Mouse (Mus musculus) midbrain, embryonic 16.5 days (tissue): ENCODE measurements around the gene Eif4e3. TPM values are rescaled to one million over a fixed set of nuclear protein-coding genes. Genes with fewer than 3 reads are reported as not detected.

Experiments used
- ATAC-seq: fragments of 200-750 bp; cut with Nextera tagmentation; 2 replicates; pipeline ENCODE4 v1.8.0; 2017; ENCODE audit warnings: moderate TSS enrichment
- H3K27ac ChIP-seq: fragments of 300-500 bp; sonication (generic); 2 replicates; pipeline ENCODE4 v1.5.1; 2014; ENCODE audit warnings: mild to moderate bottlenecking, low read length, mixed read lengths
- H3K27me3 ChIP-seq: fragments of 300-500 bp; sonication (generic); 2 replicates; pipeline ENCODE4 v1.6.1; 2014; ENCODE audit warnings: low read depth, low read length, mixed read lengths; ENCODE audit not compliant: control insufficient read depth, insufficient read depth
- H3K36me3 ChIP-seq: fragments of 300-500 bp; sonication (generic); 2 replicates; pipeline ENCODE4 v1.6.1; 2014; ENCODE audit warnings: mild to moderate bottlenecking, low read length, moderate library complexity, mixed read lengths; ENCODE audit not compliant: control insufficient read depth, insufficient read depth
- H3K4me1 ChIP-seq: fragments of 300-500 bp; sonication (generic); 2 replicates; pipeline ENCODE4 v1.6.1; 2014; ENCODE audit warnings: mild to moderate bottlenecking, low read length, mixed read lengths; ENCODE audit not compliant: control insufficient read depth, insufficient read depth
- H3K4me2 ChIP-seq: fragments of 300-500 bp; sonication (generic); 2 replicates; pipeline ENCODE4 v1.6.1; 2014; ENCODE audit warnings: mild to moderate bottlenecking, low read length, mixed read lengths
- H3K4me3 ChIP-seq: fragments of 300-500 bp; sonication (generic); 2 replicates; pipeline ENCODE4 v1.5.1; 2014; ENCODE audit warnings: low read depth, mild to moderate bottlenecking, low read length, moderate library complexity, mixed read lengths
- H3K9ac ChIP-seq: fragments of 300-500 bp; sonication (generic); 2 replicates; pipeline ENCODE4 v1.6.1; 2014; ENCODE audit warnings: low read depth, low read length, mixed read lengths
- H3K9me3 ChIP-seq: fragments of 300-500 bp; sonication (generic); replicated peaks from 2 replicates; pipeline ENCODE4 v1.6.1; 2014; ENCODE audit warnings: mild to moderate bottlenecking, low read length, mixed read lengths; ENCODE audit not compliant: control insufficient read depth, poor library complexity, severe bottlenecking
- WGBS: fragments of 180-500 bp; shearing (Covaris S2); extraction: QIAGEN DNeasy Blood & Tissue Kit; methylation state at CpG from one replicate; pipeline ENCODE4 v1.1.7; 2014; 5-methylcytosine and 5-hydroxymethylcytosine counted together
- polyA plus RNA-seq: library from polyadenylated mRNA; unstranded; fragments of >200 nt; fragmentation: Nextera tagmentation; extraction: Ambion mirVana; gene quantifications from 2 replicates; pipeline ENCODE4 v1.2.1, GENCODE M21; 2015

Gene Eif4e3
- polyA plus RNA-seq, 1 experiment from 2014 or later: 7.4 TPM

- 92% methylated on average over 32 of the region's 32 CpGs for WGBS
- no peaks in the 10 kb centered on the region; the same call in 1 of the 2 replicates for H3K36me3 ChIP-seq
- H3K27ac ChIP-seq: no peak overlapping the region
- no peak overlapping the region for H3K4me2 ChIP-seq
- peaks cover 2% of the 10 kb centered on the region; the same call in 1 of the 2 replicates for H3K4me1 ChIP-seq
- ATAC-seq: no peak
- H3K9me3 ChIP-seq: no peaks in the 10 kb centered on the region
- H3K9ac ChIP-seq: no peak overlapping the region
- no peak overlapping the region for H3K4me3 ChIP-seq
- no peaks in the 10 kb centered on the region for H3K27me3 ChIP-seq
These were observed 34.2 kb downstream of the Eif4e3 start for GRCm38 (mm10) chr6:99632121-99632980.

- H3K9me3 ChIP-seq: no peaks in the 10 kb centered on the region
- H3K9ac ChIP-seq: no peak overlapping the region
- ATAC-seq: no peak
- H3K27ac ChIP-seq: no peak overlapping the region
- no peaks in the 10 kb centered on the region for H3K27me3 ChIP-seq
- H3K4me1 ChIP-seq: no peaks in the 10 kb centered on the region; the same call in 1 of the 2 replicates
- H3K36me3 ChIP-seq: no peaks in the 10 kb centered on the region; the same call in 1 of the 2 replicates
- H3K4me2 ChIP-seq: no peak overlapping the region
- no peak overlapping the region for H3K4me3 ChIP-seq
- 78% methylated on average over 5 of the region's 5 CpGs for WGBS
These were observed 34.9 kb downstream of the Eif4e3 start for GRCm38 (mm10) chr6:99631637-99632036.

GRCm38 (mm10) chr6:99629726-99630458 lies 36.7 kb downstream of the Eif4e3 start:
- no peak for ATAC-seq
- H3K4me2 ChIP-seq: no peak overlapping the region

GRCm38 (mm10) chr6:99626347-99626746 lies 40.2 kb downstream of the Eif4e3 start:
- no peak for ATAC-seq
- Histone ChIP-seq H3K36me3 (no peaks in the 10 kb centered on the region; the same call in 1 of the 2 replicates), H3K4me1 (no peaks in the 10 kb centered on the region), H3K9ac (no peak overlapping the region), H3K4me3 (no peak overlapping the region), H3K9me3 (no peaks in the 10 kb centered on the region), H3K4me2 (no peak overlapping the region), H3K27ac (no peak overlapping the region), H3K27me3 (no peaks in the 10 kb centered on the region)
- WGBS: 48% methylated on average over 2 of the region's 2 CpGs

More at GRCm38 (mm10) chr6:99629726-99630458, 36.7 kb downstream of the Eif4e3 start:
- no peak overlapping the region for H3K27ac ChIP-seq
- 72% methylated on average over 8 of the region's 8 CpGs for WGBS
- no peak overlapping the region for H3K9ac ChIP-seq
- H3K27me3 ChIP-seq: no peaks in the 10 kb centered on the region
- no peak overlapping the region for H3K4me3 ChIP-seq
- no peaks in the 10 kb centered on the region for H3K9me3 ChIP-seq
- H3K36me3 ChIP-seq: no peaks in the 10 kb centered on the region; the same call in 1 of the 2 replicates
- H3K4me1 ChIP-seq: no peaks in the 10 kb centered on the region; the same call in 1 of the 2 replicates

- ATAC-seq: no peak
- no peak overlapping the region for H3K27ac ChIP-seq
- no peak overlapping the region for H3K9ac ChIP-seq
- no peaks in the 10 kb centered on the region for H3K9me3 ChIP-seq
- H3K4me1 ChIP-seq: no peaks in the 10 kb centered on the region
- no peaks in the 10 kb centered on the region; the same call in 1 of the 2 replicates for H3K36me3 ChIP-seq
- H3K27me3 ChIP-seq: no peaks in the 10 kb centered on the region
- H3K4me2 ChIP-seq: no peak overlapping the region
- H3K4me3 ChIP-seq: no peak overlapping the region
- WGBS: 16% methylated on average over 7 of the region's 7 CpGs
These were observed 40.8 kb downstream of the Eif4e3 start for GRCm38 (mm10) chr6:99625803-99626202.

GRCm38 (mm10) chr6:99625306-99625705 lies 41.3 kb downstream of the Eif4e3 start:
- no peaks in the 10 kb centered on the region for H3K9me3 ChIP-seq
- H3K4me1 ChIP-seq: no peaks in the 10 kb centered on the region
- WGBS: 36% methylated on average over 7 of the region's 7 CpGs
- H3K4me2 ChIP-seq: no peak overlapping the region
- no peak for ATAC-seq
- H3K4me3 ChIP-seq: no peak overlapping the region
- H3K9ac ChIP-seq: no peak overlapping the region
- H3K27ac ChIP-seq: no peak overlapping the region
- H3K36me3 ChIP-seq: no peaks in the 10 kb centered on the region; the same call in 1 of the 2 replicates
- no peaks in the 10 kb centered on the region for H3K27me3 ChIP-seq

- no peak for ATAC-seq
These were observed 42.0 kb downstream of the Eif4e3 start for GRCm38 (mm10) chr6:99624542-99624941.

GRCm38 (mm10) chr6:99623641-99624040 lies 42.9 kb downstream of the Eif4e3 start:
- no peak overlapping the region for H3K27ac ChIP-seq
- no peak for ATAC-seq
- H3K4me1 ChIP-seq: no peaks in the 10 kb centered on the region
- no peaks in the 10 kb centered on the region for H3K9me3 ChIP-seq
- no peak overlapping the region for H3K4me3 ChIP-seq
- H3K36me3 ChIP-seq: no peaks in the 10 kb centered on the region; the same call in 1 of the 2 replicates
- 11% methylated on average over 6 of the region's 6 CpGs for WGBS
- peaks cover 2% of the 10 kb centered on the region; the same call in 1 of the 2 replicates for H3K27me3 ChIP-seq
- H3K9ac ChIP-seq: no peak overlapping the region
- no peak overlapping the region for H3K4me2 ChIP-seq

More at GRCm38 (mm10) chr6:99624542-99624941, 42.0 kb downstream of the Eif4e3 start:
- Histone ChIP-seq H3K9me3 (no peaks in the 10 kb centered on the region), H3K27ac (no peak overlapping the region), H3K36me3 (no peaks in the 10 kb centered on the region; the same call in 1 of the 2 replicates), H3K4me1 (no peaks in the 10 kb centered on the region), H3K27me3 (peaks cover 2% of the 10 kb centered on the region; the same call in 1 of the 2 replicates), H3K4me2 (no peak overlapping the region), H3K9ac (no peak overlapping the region), H3K4me3 (no peak overlapping the region)
- 84% methylated on average over 3 of the region's 3 CpGs for WGBS
